ENCODE assay signal across 15 mouse cellular contexts in the genomic region with DNA sequence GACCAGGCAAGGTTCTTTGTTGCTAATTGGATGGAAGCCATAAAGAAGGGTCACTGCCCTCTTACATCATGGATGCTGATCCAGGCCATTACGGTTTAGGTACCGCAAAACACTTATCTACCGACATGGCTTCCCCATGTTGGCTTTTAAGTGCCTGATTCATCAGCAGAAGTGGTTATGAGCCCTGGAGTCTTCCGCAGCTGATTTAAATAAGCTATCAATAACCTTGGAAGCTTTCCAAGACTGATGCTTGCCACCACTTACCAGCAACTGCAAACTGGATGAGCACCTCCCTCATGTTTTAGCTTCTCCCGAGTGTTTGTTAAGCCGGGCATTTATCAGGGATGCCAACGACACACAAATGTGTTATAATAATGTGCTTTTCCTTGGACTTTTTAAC.
"Had no signal": no experiment of that assay in that cellular context is flagged by ENCODE, and none has a peak within 500 bp of the region (broad histone marks: within the 10 kb centered on the region; RNA-seq: fewer than 3 reads in every experiment).

No protein-coding gene starts in this region.

- H3K9ac ChIP-seq: liver, embryonic 15.5 days; midbrain, embryonic 15.5 days had no signal

- ATAC-seq: lung, postnatal 0 days; midbrain, embryonic 15.5 days had no signal

- H3K27me3 ChIP-seq: liver, embryonic 15.5 days; midbrain, embryonic 15.5 days had no signal

- H3K36me3 ChIP-seq: liver, embryonic 15.5 days; midbrain, embryonic 15.5 days had no signal

- H3K4me2 ChIP-seq: liver, embryonic 11.5 days; liver, embryonic 15.5 days; midbrain, embryonic 15.5 days had no signal

- H3K4me1 ChIP-seq: midbrain, embryonic 15.5 days had no signal

- H3K27ac ChIP-seq: kidney, postnatal 0 days; liver, embryonic 15.5 days; midbrain, embryonic 15.5 days; stomach, postnatal 0 days had no signal

- H3K9me3 ChIP-seq: liver, embryonic 15.5 days; midbrain, embryonic 15.5 days had no signal

- H3K4me3 ChIP-seq: liver, embryonic 15.5 days; midbrain, embryonic 15.5 days had no signal

- DNase-seq: kidney, adult 11 months; kidney, adult 9 months; kidney, postnatal 36 days; left cerebral cortex, postnatal 4 days; lung, adult 2 months; lung, postnatal 36 days; right cerebral cortex, adult 18-20 months; right cerebral cortex, postnatal 25 days; thymus, postnatal 4 days had no signal
